Mouse (Mus musculus) heart, adult 18-20 months (tissue): ENCODE data around the gene Ilk. TPM values are rescaled to one million over a fixed set of nuclear protein-coding genes. Genes with fewer than 3 reads are reported as not detected.

Source experiments
- DNase-seq, 2 experiments: peaks; one replicate each; pipeline ENCODE4 v3.0.0; 2021 to 2022; ENCODE audit warnings: mixed read lengths in 1 of 2
- total RNA-seq, 2 experiments: library from RNA; stranded (reverse); gene quantifications; 2 replicates each; pipeline ENCODE4 v1.2.3; 2021

Ilk gene
- total RNA-seq, 2 experiments from 2014 or later, result 75.0 to 75.7 TPM

DNA sequence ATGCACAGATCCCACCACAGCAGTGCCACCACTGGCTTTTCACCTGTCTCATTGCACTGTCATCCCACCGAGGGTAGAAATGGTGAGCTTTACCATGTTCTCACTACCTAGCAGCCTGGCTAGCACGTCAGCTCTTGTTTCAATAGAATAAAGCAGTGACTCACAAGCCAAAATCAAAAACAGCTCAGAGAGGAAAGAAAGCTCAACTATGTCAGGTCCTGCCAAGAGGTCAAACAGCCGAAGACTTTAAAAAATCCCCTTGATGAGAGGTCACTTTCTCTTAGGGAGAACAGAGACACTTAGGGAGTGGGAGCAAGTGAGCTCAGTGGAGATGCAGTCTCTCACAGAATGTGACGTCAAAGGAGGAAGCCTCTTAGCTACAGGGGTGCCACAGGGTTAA is 47.5 kb downstream of the Ilk start:
- DNase-seq, result no peak

DNA sequence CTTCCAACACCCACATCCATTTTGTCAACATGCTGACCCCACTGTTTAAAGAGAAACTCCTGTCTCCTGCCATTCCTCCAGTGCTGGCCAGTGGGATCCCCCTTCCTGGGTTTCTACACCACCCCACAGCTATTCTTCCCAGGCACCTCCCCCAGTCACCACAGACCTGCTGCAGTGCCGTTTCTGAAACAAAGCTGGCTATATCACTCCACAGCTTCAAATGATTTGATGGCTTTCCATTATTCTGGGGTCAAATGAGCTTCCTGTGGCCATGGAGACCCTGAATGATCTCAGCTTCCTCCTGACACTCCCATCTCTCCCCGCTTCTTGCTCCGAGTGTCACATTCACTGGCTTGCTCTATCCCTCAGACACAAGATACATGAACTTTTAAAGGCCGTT is 48.2 kb downstream of the Ilk start:
- no peak for DNase-seq

DNA sequence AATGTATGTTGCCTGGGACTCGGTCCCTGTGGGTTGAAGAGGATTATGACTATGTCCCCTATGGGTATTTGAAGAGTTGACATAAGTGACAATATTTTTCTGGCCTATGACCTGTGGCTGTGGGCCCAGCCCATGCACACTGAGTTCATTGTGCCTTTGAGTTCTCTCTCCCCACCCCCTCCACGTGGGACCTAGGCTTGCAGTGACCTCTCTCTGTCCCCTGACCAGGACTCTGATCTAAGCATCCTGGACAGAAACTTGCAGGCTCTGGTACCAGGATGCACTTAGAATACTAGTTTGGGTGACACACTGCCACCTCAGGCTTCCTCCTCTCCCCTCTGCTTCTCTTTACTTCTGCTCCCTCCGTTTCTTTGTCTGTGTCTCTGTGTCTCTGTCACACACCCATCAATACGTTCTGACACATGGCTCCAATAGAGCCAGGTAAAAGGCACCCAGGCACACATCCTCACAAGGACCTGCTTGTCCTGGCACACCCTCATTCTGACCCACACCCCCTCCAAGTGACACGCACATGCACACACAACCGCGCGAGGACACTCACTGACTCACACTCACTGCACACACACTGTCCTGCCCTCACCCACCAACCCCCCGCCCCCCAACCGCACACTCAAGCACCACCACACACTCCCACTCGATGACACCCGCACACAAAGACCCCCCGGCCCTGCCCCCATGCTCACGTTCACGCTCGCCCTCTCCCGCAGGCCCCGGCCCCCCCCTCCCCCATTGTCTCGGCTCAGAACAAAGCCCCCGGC is 50.3 kb downstream of the Ilk start:
- no peak for DNase-seq

DNA sequence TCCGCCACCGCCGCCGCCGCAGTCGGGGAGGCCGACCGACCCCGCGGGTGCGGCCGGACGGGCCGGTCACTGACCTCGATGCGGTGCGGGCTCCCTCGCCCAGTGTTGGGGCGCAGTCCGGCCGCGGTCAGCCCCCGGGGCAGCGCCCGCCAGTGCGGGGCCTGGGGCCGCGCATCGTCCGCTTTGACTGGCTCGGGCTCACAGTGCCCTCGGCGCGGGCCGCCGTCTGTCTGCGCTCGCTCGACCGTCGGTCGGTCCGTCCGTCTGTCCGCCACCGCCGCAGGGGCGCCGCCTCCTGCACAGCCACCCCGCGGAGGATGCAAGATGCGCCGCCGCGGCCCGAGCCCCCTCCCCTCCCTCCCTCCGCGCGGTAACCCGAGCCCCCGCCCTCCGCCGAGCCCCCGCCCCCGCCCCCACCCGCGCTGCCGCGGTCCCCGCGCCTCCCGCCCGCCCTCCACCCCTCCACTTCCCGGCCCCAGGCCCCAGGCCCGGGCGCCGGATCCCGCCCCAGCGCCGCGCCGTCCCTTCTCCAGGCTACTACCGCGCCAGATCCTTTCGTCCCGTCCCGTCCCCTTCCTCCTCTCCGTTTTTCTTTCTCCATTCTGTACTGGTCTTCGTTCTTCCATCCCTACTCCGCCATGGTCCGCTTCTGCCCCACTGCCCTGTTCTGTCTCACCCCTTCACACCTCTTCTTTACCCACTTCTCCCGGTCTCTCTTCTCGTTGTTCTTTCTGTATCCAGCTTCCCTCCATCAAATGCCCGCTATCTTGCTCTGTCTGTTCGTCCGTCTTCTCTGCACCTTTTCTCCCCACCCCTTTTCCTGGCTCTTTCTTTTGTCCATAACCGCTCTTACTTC is 51.1 kb downstream of the Ilk start, which contains the start of gene Dchs1:
Gene Dchs1, minus strand, starts transcription at position 370 of the 856 bp plus-strand sequence.
- peak; percentile 29 to 44 for DNase-seq

- no peak for DNase-seq
Observed at GRCm38 (mm10) chr7:105791147-105791546, 54.8 kb downstream of the Ilk start.

Other genes starting within 250 kb of the Ilk start
- 100 to 1,000 TPM; 170 to 189 TPM for gene Smpd1, start 182.2 kb upstream of the Ilk start, total RNA-seq
- 100 to 1,000 TPM; 119 to 124 TPM for gene Apbb1, start 154.9 kb upstream of the Ilk start, total RNA-seq
- not detected for gene Hpx, start 136.5 kb upstream of the Ilk start, total RNA-seq
- 10 to 100 TPM; 20.7 to 21.3 TPM for gene Trim3, start 103.0 kb upstream of the Ilk start, total RNA-seq
- 10 to 100 TPM; 77.9 to 82.3 TPM for gene Timm10b, start 96.5 kb upstream of the Ilk start, total RNA-seq
- 10 to 100 TPM; 11.6 to 12.4 TPM for gene Arfip2, start 96.2 kb upstream of the Ilk start, total RNA-seq
- 1 to 10 TPM; 3.1 to 5.9 TPM for gene Gm45799, start 96.0 kb upstream of the Ilk start, total RNA-seq
- gene Dnhd1, start 85.8 kb upstream of the Ilk start, total RNA-seq, result under 1 TPM; 0.23 to 0.30 TPM
- gene Rrp8, start 793 bp downstream of the Ilk start, total RNA-seq, result 10 to 100 TPM in 1 of 2 experiments, 1 to 10 TPM in 1; 9.6 to 14.5 TPM
- gene Taf10, start 7.8 kb downstream of the Ilk start, total RNA-seq, result 100 to 1,000 TPM in 1 of 2 experiments, 10 to 100 TPM in 1; 94.8 to 120 TPM
- gene Tpp1, start 15.6 kb downstream of the Ilk start, total RNA-seq, result 10 to 100 TPM; 39.1 to 52.2 TPM
- 1 to 10 TPM; 6.0 to 7.3 TPM for gene Dchs1, start 51.1 kb downstream of the Ilk start, total RNA-seq
- 100 to 1,000 TPM; 121 to 126 TPM for gene Mrpl17, start 74.5 kb downstream of the Ilk start, total RNA-seq
- gene Gm4070, start 217.4 kb downstream of the Ilk start, total RNA-seq, result 10 to 100 TPM; 11.4 to 44.9 TPM